In genomic region chr7:48788851-48789572, GRCm38 (mm10) we compare ENCODE assay signal across 1 mouse cellular context.
A peak's percentile ranks its signal among the peaks of the same experiment; 100 is the strongest.
TF ChIP-seq lines count a peak whose summit lies in the region.

Gene Zdhhc13, plus strand, starts transcription at chr7:48789003.

TF ChIP-seq in MEL, 35 proteins besides CTCF, POLR2A, EP300 and RAD21 (continued from another document):
- TF ChIP-seq MYC (IDR thresholded peaks at IDR 0.05; ENCODE audit: low read depth, low read length) (no peak), ELF1 (IDR thresholded peaks at IDR 0.05; ENCODE audit: low read depth, low read length) (peak; percentile 92), MAZ (IDR thresholded peaks at IDR 0.05; ENCODE audit: low read depth, low read length) (no peak)
